Mouse (Mus musculus) cerebellum, adult 2 months (tissue): ENCODE measurements around the gene Asb5.

Source experiments
- CTCF ChIP-seq: fragments of 200-500 bp; IDR thresholded peaks from 2 replicates; pipeline ENCODE4 v1.5.1; 2011; ENCODE audit warnings: low read depth, mild to moderate bottlenecking, control low read depth, low read length, moderate library complexity, borderline replicate concordance; ENCODE audit not compliant: insufficient read depth
- POLR2A ChIP-seq: fragments of 200-500 bp; IDR thresholded peaks from 2 replicates; pipeline ENCODE4 v1.6.1; 2011; ENCODE audit warnings: low read length, control low read depth, borderline replicate concordance; ENCODE audit not compliant: insufficient read depth

DNA sequence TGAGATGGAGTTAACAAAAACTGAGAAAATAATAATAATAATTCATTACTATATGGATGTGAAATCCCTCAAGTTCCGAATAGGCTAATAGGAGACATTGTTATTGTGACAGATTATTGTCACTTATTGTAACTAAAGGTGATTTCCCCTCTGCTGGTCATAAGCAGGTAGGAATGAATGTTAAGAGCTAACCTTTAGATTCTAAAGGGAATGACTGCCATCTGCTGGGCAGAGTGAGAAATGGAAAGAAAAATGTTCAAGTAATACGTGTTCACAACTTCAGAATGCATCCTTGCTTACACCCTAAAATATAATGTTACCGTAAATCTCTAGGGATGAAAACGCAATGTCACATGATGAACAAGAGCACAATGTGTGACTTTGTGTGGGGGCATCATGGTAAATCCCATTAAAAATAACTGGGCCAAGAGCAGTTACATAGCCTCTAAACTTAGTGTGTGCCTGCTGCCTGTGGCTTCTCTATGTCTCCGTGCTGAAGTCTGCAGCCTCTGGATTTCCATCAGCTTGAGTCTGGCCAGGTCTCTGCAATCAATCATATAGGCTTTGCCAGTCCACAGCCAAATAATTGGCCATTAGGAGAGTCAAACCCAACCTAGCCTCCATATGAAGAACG lies 38.2 kb upstream of the Asb5 start:
- TF ChIP-seq CTCF, result peak; percentile 42; the same call in 1 of the 2 replicates
- TF ChIP-seq POLR2A, result no peak
